Mouse (Mus musculus) forebrain, embryonic 13.5 days (tissue): ENCODE data around the gene Gdf15. TPM values are rescaled to one million over a fixed set of nuclear protein-coding genes. Genes with fewer than 3 reads are reported as not detected.

Experiments
- ATAC-seq: fragments of 200-750 bp; cut with Nextera tagmentation; 2 replicates; pipeline ENCODE4 v1.8.0; 2017
- H3K27ac ChIP-seq: fragments of 300-500 bp; sonication (generic); 2 replicates; pipeline ENCODE4 v1.5.1; 2015; ENCODE audit warnings: inconsistent platforms, mild to moderate bottlenecking, moderate library complexity
- H3K27me3 ChIP-seq: fragments of 300-500 bp; sonication (generic); 2 replicates; pipeline ENCODE4 v1.6.1; 2015; ENCODE audit warnings: mild to moderate bottlenecking, inconsistent platforms
- H3K36me3 ChIP-seq: fragments of 300-500 bp; sonication (generic); 2 replicates; pipeline ENCODE4 v1.6.1; 2015; ENCODE audit warnings: mild to moderate bottlenecking, inconsistent platforms; ENCODE audit not compliant: poor library complexity, severe bottlenecking
- H3K4me1 ChIP-seq: fragments of 300-500 bp; sonication (generic); 2 replicates; pipeline ENCODE4 v1.6.1; 2015; ENCODE audit warnings: inconsistent platforms
- H3K4me2 ChIP-seq: fragments of 300-500 bp; sonication (generic); 2 replicates; pipeline ENCODE4 v1.6.1; 2015; ENCODE audit warnings: inconsistent platforms, mild to moderate bottlenecking, moderate library complexity
- H3K4me3 ChIP-seq: fragments of 300-500 bp; sonication (generic); 2 replicates; pipeline ENCODE4 v1.5.1; 2015; ENCODE audit warnings: mild to moderate bottlenecking, inconsistent platforms
- H3K9ac ChIP-seq: fragments of 300-500 bp; sonication (generic); 2 replicates; pipeline ENCODE4 v1.6.1; 2015; ENCODE audit warnings: mild to moderate bottlenecking, inconsistent platforms
- H3K9me3 ChIP-seq: fragments of 300-500 bp; sonication (generic); replicated peaks from 2 replicates; pipeline ENCODE4 v1.6.1; 2016; ENCODE audit warnings: inconsistent platforms
- WGBS: fragments of 180-500 bp; shearing (Covaris S2); methylation state at CpG from one replicate; pipeline ENCODE4 v1.1.7; 2015; 5-methylcytosine and 5-hydroxymethylcytosine counted together
- polyA plus RNA-seq: library from polyadenylated mRNA; unstranded; fragments of >200 nt; fragmentation: Nextera tagmentation; extraction: Ambion mirVana; gene quantifications from 2 replicates; pipeline ENCODE4 v1.2.1, GENCODE M21; 2015

The Gdf15 gene
- polyA plus RNA-seq, 1 experiment from 2014 or later, result 0.15 TPM

DNA sequence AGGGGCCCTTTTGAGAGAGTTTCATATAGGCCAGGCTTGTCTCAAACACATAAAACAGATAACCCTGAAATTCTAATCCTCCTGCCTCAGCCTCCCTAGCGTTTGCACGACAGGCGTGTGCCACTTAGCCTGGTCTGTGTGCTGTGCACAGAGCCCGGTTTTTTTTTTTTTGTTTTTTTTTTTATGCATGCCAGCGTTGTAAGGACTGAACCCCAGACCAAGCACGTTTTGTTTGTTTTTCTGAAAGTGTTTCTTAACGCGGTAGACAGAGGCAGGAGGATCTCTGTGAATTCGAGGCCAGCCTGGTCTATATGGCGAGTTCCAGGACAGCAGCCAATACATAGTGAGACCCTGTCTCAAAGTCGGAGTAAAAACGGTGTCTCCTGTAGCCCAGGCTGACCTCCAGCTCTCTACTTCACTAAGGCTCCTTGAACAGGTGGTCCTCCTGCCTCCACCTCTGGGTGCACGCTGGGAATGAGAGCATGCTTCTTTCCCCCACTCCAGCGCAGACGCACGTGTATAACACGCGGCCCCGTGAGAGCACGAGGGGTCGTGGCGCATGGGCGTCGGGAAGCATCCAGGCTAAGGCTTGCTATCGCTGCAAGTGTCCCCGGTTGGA is 23.4 kb downstream of the Gdf15 start, which contains the start of gene Ssbp4:
Gene Ssbp4 (minus strand): TSS at position 124 of the 619 bp plus-strand sequence.
- ATAC-seq, result peak; percentile 1; the same call in 1 of the 2 replicates
- H3K9me3 ChIP-seq, result no peaks in the 10 kb centered on the region
- peak within 1 kb of the TSS; percentile 88 for H3K4me2 ChIP-seq
- peak within 1 kb of the TSS; percentile 73 for H3K27ac ChIP-seq
- H3K9ac ChIP-seq, result peak within 1 kb of the TSS; percentile 94
- peaks cover 68% of the 10 kb centered on the region for H3K4me1 ChIP-seq
- H3K4me3 ChIP-seq, result peak within 1 kb of the TSS; percentile 84
- H3K36me3 ChIP-seq, result no peaks in the 10 kb centered on the region
- H3K27me3 ChIP-seq, result peaks cover 9% of the 10 kb centered on the region; the same call in 1 of the 2 replicates
- 7% methylated on average over 26 of the region's 26 CpGs for WGBS

DNA sequence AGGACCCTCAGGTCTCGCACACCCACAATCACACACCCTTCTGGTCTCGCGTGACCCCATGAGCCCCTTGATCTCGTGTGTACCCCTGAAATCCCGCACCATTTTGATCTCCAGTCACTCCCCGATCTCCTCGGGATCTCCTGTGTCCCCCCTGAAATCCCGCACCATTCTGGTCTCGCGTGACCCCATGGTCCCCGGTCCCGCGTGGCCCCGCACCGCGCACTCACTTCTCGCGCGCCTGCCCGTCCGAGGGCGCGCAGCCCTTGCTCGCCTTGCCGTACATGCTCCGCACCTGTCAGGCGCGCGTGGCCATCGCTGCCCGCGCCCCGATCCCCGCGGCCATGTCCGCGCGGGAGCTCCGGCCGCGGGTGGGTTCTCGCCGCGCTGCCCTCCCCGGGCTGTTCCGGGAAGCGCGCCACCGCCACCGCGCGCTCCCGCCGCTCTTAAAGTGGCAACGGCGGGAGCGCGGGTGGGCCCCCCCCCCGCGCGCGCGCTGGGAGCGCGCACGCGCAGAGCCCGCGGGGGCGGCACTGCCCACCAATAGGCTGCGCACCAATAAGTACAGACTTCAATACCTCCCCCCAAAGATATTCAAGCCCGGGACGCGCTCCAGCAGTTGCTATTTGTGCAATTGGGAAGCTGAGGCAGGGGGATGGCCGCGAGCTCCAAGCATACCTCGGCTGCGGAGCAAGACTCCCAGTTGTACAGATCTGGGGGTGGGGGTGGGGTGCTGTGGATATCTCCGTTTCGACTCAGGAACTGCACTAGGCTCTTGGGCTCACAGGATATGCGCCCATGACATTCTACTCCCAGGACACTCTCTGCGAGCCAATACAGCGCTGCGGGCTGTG is 24.1 kb downstream of the Gdf15 start:
- 2% methylated on average over 84 of the region's 84 CpGs for WGBS
- peak overlapping the region; percentile 31; the same call in 1 of the 2 replicates for H3K27ac ChIP-seq

DNA sequence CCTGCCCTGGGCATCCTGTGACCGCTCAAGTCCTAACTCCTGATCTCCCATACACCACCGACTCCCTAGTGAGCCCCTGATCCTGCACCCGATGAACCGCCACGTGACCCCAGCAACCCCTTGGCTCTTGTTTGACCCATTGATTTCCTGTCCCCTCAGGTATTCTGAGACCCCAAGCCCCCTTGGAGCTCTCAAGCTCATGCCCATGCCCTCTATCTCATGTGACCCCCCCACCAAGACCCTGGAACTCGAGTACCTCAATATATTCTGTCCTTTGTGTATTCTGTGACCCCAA is 24.7 kb downstream of the Gdf15 start:
- no peak overlapping the region for H3K27ac ChIP-seq
- H3K4me3 ChIP-seq, result peak overlapping the region; percentile 84
- no peak for ATAC-seq
- H3K9me3 ChIP-seq, result no peaks in the 10 kb centered on the region
- 29% methylated on average over 6 of the region's 6 CpGs for WGBS
- H3K27me3 ChIP-seq, result peaks cover 9% of the 10 kb centered on the region; the same call in 1 of the 2 replicates
- H3K9ac ChIP-seq, result peak overlapping the region; percentile 94
- H3K36me3 ChIP-seq, result peaks cover 8% of the 10 kb centered on the region
- H3K4me1 ChIP-seq, result peaks cover 69% of the 10 kb centered on the region
- peak overlapping the region; percentile 88 for H3K4me2 ChIP-seq

More for the DNA sequence above, 24.1 kb downstream of the Gdf15 start:
- H3K27me3 ChIP-seq, result peaks cover 9% of the 10 kb centered on the region; the same call in 1 of the 2 replicates
- 0 out of 2 replicates have a peak, but pooled peaks cover 2% of the 10 kb centered on the region for H3K36me3 ChIP-seq
- peak overlapping the region; percentile 88 for H3K4me2 ChIP-seq
- peak overlapping the region; percentile 84 for H3K4me3 ChIP-seq
- no peaks in the 10 kb centered on the region for H3K9me3 ChIP-seq
- peak; percentile 10; the same call in 1 of the 2 replicates for ATAC-seq
- H3K4me1 ChIP-seq, result peaks cover 69% of the 10 kb centered on the region
- peak overlapping the region; percentile 94 for H3K9ac ChIP-seq

DNA sequence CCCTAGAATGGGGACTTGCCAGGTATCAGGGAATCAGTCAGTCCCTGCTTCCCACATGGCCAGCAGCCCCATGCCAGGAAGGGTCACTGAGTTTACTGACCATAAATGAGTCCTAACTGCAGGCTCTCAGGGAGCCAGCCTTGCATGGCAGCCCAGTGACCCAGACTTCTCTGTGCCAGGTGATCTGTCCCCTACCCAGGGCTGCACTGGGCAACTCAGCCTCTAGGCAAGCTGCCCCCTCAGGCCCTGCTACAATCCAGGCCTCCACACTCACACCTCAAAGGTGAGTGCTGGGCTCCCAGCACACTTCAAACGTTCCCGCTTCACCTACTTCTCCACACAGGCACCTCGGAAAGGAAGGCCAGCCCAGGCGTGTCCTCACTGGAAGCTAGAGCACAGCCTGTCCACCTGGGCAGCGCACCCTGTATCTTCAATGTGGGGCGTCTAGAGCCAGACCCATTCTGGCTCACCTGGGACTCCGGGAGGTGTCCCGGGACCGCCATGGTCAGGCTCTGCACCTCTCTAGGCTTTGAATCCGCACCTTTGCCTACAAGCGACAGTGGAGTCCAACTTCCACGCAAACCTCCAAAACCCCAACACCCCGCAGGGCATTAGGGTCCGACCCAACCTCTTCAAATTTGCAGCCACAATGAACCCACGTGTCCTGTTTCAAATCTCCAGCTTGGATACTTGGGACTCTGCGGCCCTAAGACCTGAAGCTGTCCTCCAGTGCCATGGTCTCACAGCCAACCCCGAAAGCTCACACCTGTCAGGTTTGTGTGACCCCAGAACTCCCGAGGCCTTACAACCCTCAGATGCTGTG is 25.3 kb downstream of the Gdf15 start:
- H3K36me3 ChIP-seq, result peaks cover 13% of the 10 kb centered on the region
- H3K9me3 ChIP-seq, result no peaks in the 10 kb centered on the region
- peak overlapping the region; percentile 88 for H3K4me2 ChIP-seq
- no peak overlapping the region for H3K27ac ChIP-seq
- H3K27me3 ChIP-seq, result peaks cover 9% of the 10 kb centered on the region; the same call in 1 of the 2 replicates
- ATAC-seq, result no peak
- WGBS, result 70% methylated on average over 18 of the region's 18 CpGs
- H3K4me3 ChIP-seq, result peak overlapping the region; percentile 84
- H3K4me1 ChIP-seq, result peaks cover 73% of the 10 kb centered on the region
- peak overlapping the region; percentile 94 for H3K9ac ChIP-seq

DNA sequence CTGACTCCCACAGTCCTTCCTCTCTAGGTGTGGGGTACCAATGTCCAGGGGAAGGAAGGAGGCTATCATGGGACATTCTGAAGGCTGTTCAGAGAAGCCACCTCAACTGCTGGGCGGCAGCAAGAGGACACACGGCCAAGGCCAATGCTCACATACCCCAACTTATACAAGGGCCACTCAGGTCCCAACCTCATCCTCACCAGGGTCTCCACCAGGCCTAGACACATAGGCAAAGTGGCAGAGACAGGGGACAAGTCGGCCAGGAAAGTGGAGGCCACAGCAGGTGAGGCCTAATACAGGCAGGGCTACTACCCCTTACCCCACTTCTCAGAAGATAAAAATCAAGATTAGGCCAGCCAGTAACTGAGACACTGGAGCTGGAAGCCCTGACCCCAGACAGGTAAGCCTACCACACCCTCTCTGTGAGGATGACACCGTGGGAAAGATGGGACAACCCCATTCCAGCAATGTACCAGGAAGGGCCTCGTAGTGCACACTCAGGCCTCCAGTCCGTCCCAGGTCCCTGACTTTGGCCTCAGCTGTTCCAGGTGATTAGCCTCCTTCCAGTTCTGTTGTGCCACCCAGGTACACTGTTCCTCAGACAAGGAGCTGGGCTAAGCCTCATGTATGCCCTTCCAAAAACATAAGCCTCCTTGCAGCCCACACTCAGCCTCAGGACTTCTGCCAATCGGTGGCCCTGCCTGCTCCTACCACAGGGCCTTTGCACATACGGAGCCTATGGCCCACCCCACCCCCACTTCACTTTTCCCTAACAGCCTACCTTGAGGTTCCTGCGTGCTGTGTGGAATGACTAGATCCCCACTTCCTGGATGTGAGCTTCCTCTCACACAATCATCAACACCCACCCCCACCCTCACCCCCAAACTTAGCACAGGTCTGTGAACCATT is 26.1 kb downstream of the Gdf15 start:
- Histone ChIP-seq H3K4me1 (peaks cover 75% of the 10 kb centered on the region), H3K9me3 (no peaks in the 10 kb centered on the region), H3K4me2 (peak overlapping the region; percentile 88; the same call in 1 of the 2 replicates), H3K9ac (no peak overlapping the region), H3K27ac (no peak overlapping the region), H3K27me3 (peaks cover 9% of the 10 kb centered on the region; the same call in 1 of the 2 replicates), H3K36me3 (peaks cover 17% of the 10 kb centered on the region), H3K4me3 (peak overlapping the region; percentile 84; the same call in 1 of the 2 replicates)
- no peak for ATAC-seq
- WGBS, result 89% methylated on average over 9 of the region's 9 CpGs

DNA sequence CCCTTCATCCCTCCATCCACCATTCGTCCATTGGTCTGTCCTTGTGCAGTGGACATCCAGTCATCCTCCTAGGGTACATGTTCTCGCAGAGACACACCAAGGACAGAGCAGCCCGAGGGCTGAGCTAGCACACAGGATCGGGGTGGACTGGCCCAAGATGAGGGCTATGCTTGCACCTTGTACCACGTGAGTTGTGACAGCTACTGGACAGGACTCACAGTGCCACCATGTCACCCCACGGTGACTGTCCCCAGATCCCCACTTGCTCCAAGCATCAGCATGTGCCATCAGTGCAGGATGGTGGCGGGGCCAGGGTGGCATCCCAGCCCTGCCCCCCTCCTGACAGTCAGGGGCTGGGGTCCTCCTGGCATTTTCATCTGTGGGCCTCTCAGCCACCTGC is 27.7 kb downstream of the Gdf15 start:
- Histone ChIP-seq H3K27me3 (peaks cover 9% of the 10 kb centered on the region; the same call in 1 of the 2 replicates), H3K36me3 (peaks cover 17% of the 10 kb centered on the region), H3K9ac (peak overlapping the region; percentile 8; the same call in 1 of the 2 replicates), H3K9me3 (no peaks in the 10 kb centered on the region), H3K4me3 (no peak overlapping the region), H3K27ac (no peak overlapping the region; the same call in 1 of the 2 replicates), H3K4me1 (peaks cover 76% of the 10 kb centered on the region), H3K4me2 (no peak overlapping the region)
- ATAC-seq, result no peak
- 91% methylated on average over 7 of the region's 7 CpGs for WGBS

DNA sequence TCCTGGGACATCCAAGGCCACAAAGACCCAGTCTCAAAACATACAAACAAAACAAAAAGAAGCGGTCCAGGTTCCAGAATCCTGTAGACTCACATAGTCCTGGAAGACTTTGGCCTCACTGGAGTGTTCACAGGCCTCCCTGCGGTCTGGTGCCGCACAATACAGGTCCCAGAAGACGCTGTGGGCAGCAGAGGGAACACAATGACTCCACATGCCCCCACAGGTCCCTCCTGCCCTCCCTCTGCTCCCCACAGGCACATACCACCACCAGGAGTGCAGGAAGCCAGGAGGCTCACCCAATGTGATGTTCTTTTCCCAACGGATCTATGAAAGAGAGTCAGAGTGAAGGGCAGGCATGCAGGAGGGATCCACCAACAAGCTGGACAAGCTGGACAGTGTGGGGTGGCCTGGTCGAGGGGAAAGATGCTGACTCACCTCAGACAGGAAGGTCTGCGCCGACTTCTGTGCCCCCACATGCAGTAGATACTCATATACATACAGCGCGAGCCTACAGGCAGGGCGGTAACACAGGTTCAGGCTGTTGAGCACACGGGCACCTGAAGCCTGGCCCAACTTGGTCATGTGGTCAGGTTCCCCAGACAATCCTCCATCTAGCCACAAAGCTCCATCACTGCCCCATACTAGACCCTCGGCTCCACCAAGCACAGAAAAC is 30.0 kb downstream of the Gdf15 start:
- H3K36me3 ChIP-seq, result peaks cover 17% of the 10 kb centered on the region
- no peaks in the 10 kb centered on the region for H3K9me3 ChIP-seq
- no peak overlapping the region for H3K4me3 ChIP-seq
- H3K4me1 ChIP-seq, result peaks cover 81% of the 10 kb centered on the region
- no peak overlapping the region for H3K4me2 ChIP-seq
- 92% methylated on average over 13 of the region's 13 CpGs for WGBS
- H3K27ac ChIP-seq, result no peak overlapping the region; the same call in none of the 2 replicates
- 0 out of 2 replicates have a peak, but pooled peaks cover under 1% of the 10 kb centered on the region for H3K27me3 ChIP-seq
- H3K9ac ChIP-seq, result no peak overlapping the region
- ATAC-seq, result no peak

DNA sequence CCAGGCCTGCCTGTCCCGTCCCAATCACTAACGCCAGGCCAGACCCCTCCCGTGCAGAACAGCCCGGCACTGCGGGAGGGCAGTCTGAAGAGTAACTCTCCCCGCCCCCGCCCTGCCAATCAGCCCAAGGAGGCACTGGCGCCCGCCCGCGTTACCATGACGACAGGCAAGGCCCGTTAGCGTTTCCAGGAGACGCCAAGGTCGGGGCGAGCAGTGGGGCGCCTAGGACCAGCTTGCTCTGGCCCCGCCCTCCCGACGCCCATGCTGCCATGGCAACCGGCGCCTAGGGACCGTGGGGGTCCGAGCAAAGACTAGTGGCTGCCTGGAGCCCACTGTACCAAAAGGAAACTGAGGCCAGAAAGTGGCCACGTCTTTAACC is 31.0 kb downstream of the Gdf15 start:
- H3K36me3 ChIP-seq, result peaks cover 26% of the 10 kb centered on the region
- peak; percentile 74 for ATAC-seq
- peak overlapping the region; percentile 93 for H3K27ac ChIP-seq
- under 1% methylated on average over 23 of the region's 26 CpGs for WGBS
- H3K4me1 ChIP-seq, result peaks cover 83% of the 10 kb centered on the region
- peaks cover 8% of the 10 kb centered on the region; the same call in 1 of the 2 replicates for H3K27me3 ChIP-seq
- H3K4me3 ChIP-seq, result peak overlapping the region; percentile 21
- H3K9me3 ChIP-seq, result no peaks in the 10 kb centered on the region
- peak overlapping the region; percentile 54 for H3K4me2 ChIP-seq
- H3K9ac ChIP-seq, result peak overlapping the region; percentile 47; the same call in 1 of the 2 replicates

DNA sequence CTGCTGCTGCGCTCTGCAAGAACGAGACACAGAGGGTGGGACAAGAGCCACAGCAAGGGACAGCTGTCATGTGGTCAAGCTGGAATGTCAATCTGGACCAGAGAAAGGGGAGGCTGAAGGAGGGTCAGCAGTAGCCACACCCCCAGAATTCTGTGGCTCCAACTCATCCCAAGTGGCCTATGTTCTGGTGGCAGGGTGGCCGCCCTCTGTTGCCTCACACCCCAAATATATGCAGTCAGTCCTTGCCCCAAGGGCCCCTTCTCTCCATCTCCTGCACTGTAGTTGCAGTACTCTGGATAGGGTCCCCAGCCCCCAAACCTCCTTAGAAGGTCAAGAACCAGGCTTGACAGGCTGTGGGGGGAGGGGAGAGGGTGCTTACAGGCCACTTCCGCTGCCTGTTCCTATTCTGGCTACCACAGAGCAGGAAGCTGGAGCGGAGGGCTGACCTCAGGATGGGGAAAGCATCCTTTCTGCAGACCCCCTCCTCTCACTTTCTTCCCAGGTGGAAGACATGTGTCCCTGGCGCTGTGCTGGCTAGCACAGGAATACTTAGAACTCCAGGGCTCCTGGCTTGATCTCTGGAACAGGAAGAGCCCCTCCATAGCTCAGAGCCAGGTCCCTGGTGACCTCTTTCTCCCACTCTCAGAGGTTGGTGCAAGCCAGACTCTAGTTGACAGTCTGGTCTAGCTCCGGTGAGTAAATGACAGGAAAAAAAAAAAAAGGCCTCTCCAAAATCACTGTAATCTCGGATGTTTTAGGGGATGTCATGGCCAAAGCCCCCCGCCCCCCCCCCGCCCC is 31.6 kb downstream of the Gdf15 start:
- H3K36me3 ChIP-seq, result peaks cover 32% of the 10 kb centered on the region
- peak overlapping the region; percentile 93 for H3K27ac ChIP-seq
- peak overlapping the region; percentile 21 for H3K4me3 ChIP-seq
- H3K9me3 ChIP-seq, result no peaks in the 10 kb centered on the region
- H3K4me1 ChIP-seq, result peaks cover 82% of the 10 kb centered on the region
- peak; percentile 9 for ATAC-seq
- H3K9ac ChIP-seq, result peak overlapping the region; percentile 47; the same call in 1 of the 2 replicates
- 20% methylated on average over 10 of the region's 10 CpGs for WGBS
- H3K27me3 ChIP-seq, result peaks cover 14% of the 10 kb centered on the region; the same call in 1 of the 2 replicates
- H3K4me2 ChIP-seq, result peak overlapping the region; percentile 54
